Mouse (Mus musculus) embryonic facial prominence, embryonic 10.5 days (tissue): Measurements from ENCODE around the gene Ift43. TPM values are rescaled to one million over a fixed set of nuclear protein-coding genes. Genes with fewer than 3 reads are reported as not detected.

Experiments used
- DNase-seq: peaks from one replicate; pipeline ENCODE4 v3.0.0-alpha.2; 2017; ENCODE audit warnings: low spot score
- H3K27ac ChIP-seq: fragments of 300-500 bp; sonication (generic); replicated peaks from 2 replicates; pipeline ENCODE4 v1.5.1; 2016; ENCODE audit warnings: mild to moderate bottlenecking
- H3K27me3 ChIP-seq: fragments of 300-500 bp; sonication (generic); replicated peaks from 2 replicates; pipeline ENCODE4 v1.6.1; 2016; ENCODE audit warnings: low read depth, mild to moderate bottlenecking; ENCODE audit not compliant: poor library complexity, severe bottlenecking
- H3K36me3 ChIP-seq: fragments of 300-500 bp; sonication (generic); replicated peaks from 2 replicates; pipeline ENCODE4 v1.6.1; 2016; ENCODE audit warnings: mild to moderate bottlenecking, moderate library complexity
- H3K4me1 ChIP-seq: fragments of 300-500 bp; sonication (generic); 2 replicates; pipeline ENCODE4 v1.6.1; 2016
- H3K4me3 ChIP-seq: fragments of 300-500 bp; sonication (generic); 2 replicates; pipeline ENCODE4 v1.5.1; 2016; ENCODE audit warnings: mild to moderate bottlenecking, moderate library complexity
- H3K9me3 ChIP-seq: fragments of 300-500 bp; sonication (generic); 2 replicates; pipeline ENCODE4 v1.6.1; 2016; ENCODE audit warnings: mild to moderate bottlenecking
- WGBS: fragments of 180-500 bp; shearing (Covaris S2); methylation state at CpG from one replicate; pipeline ENCODE4 v1.1.7; 2016; 5-methylcytosine and 5-hydroxymethylcytosine counted together
- polyA plus RNA-seq: library from polyadenylated mRNA; unstranded; fragments of >200 nt; fragmentation: Nextera tagmentation; extraction: Ambion mirVana; gene quantifications from 2 replicates; pipeline ENCODE4 v1.2.1, GENCODE M21; 2016

Ift43 gene
- polyA plus RNA-seq, 1 experiment from 2014 or later, result 62.4 TPM

GRCm38 (mm10) chr12:86085873-86086272 lies 3.5 kb downstream of the Ift43 start:
- peaks cover 32% of the 10 kb centered on the region for H3K36me3 ChIP-seq
- peaks cover 16% of the 10 kb centered on the region for H3K4me1 ChIP-seq
- 88% methylated on average over 7 of the region's 7 CpGs for WGBS
- H3K4me3 ChIP-seq, result no peak overlapping the region
- no peaks in the 10 kb centered on the region for H3K9me3 ChIP-seq
- no peak overlapping the region for H3K27ac ChIP-seq
- DNase-seq, result no peak
- peaks cover 2% of the 10 kb centered on the region for H3K27me3 ChIP-seq

GRCm38 (mm10) chr12:86086550-86086949 lies 4.2 kb downstream of the Ift43 start:
- Histone ChIP-seq H3K27me3 (no peaks in the 10 kb centered on the region), H3K36me3 (peaks cover 32% of the 10 kb centered on the region), H3K9me3 (no peaks in the 10 kb centered on the region), H3K4me3 (no peak overlapping the region), H3K4me1 (peaks cover 23% of the 10 kb centered on the region), H3K27ac (no peak overlapping the region)
- WGBS, result 79% methylated on average over 8 of the region's 8 CpGs
- DNase-seq, result no peak

GRCm38 (mm10) chr12:86088042-86088441 lies 5.7 kb downstream of the Ift43 start:
- WGBS, result 71% methylated on average over 7 of the region's 7 CpGs
- H3K36me3 ChIP-seq, result peaks cover 32% of the 10 kb centered on the region

GRCm38 (mm10) chr12:86090764-86091163 lies 8.4 kb downstream of the Ift43 start:
- Histone ChIP-seq H3K27me3 (no peaks in the 10 kb centered on the region), H3K4me3 (no peak overlapping the region), H3K36me3 (peaks cover 28% of the 10 kb centered on the region), H3K9me3 (no peaks in the 10 kb centered on the region), H3K27ac (no peak overlapping the region), H3K4me1 (peaks cover 26% of the 10 kb centered on the region)
- 68% methylated on average over 4 of the region's 4 CpGs for WGBS
- DNase-seq, result no peak

More at GRCm38 (mm10) chr12:86088042-86088441, 5.7 kb downstream of the Ift43 start:
- no peaks in the 10 kb centered on the region for H3K27me3 ChIP-seq
- no peak overlapping the region for H3K27ac ChIP-seq
- H3K4me3 ChIP-seq, result no peak overlapping the region
- H3K9me3 ChIP-seq, result no peaks in the 10 kb centered on the region
- DNase-seq, result no peak
- H3K4me1 ChIP-seq, result peaks cover 31% of the 10 kb centered on the region

- peaks cover 26% of the 10 kb centered on the region for H3K4me1 ChIP-seq
- H3K27ac ChIP-seq, result peak overlapping the region; percentile 45; the same call in 1 of the 2 replicates
- WGBS, result 29% methylated on average over 18 of the region's 18 CpGs
- H3K36me3 ChIP-seq, result peaks cover 24% of the 10 kb centered on the region
- no peaks in the 10 kb centered on the region for H3K9me3 ChIP-seq
- peak; percentile 59 for DNase-seq
- peak overlapping the region; percentile 30 for H3K4me3 ChIP-seq
- no peaks in the 10 kb centered on the region for H3K27me3 ChIP-seq
Measured at GRCm38 (mm10) chr12:86091601-86092132, 9.3 kb downstream of the Ift43 start.

GRCm38 (mm10) chr12:86094075-86094474 lies 11.7 kb downstream of the Ift43 start:
- H3K36me3 ChIP-seq, result peaks cover 17% of the 10 kb centered on the region
- H3K4me3 ChIP-seq, result no peak overlapping the region
- H3K27ac ChIP-seq, result no peak overlapping the region
- 93% methylated on average over 4 of the region's 4 CpGs for WGBS
- H3K4me1 ChIP-seq, result peaks cover 21% of the 10 kb centered on the region
- no peaks in the 10 kb centered on the region for H3K9me3 ChIP-seq
- no peaks in the 10 kb centered on the region for H3K27me3 ChIP-seq
- no peak for DNase-seq

- WGBS, result 89% methylated on average over 4 of the region's 4 CpGs
- peaks cover 26% of the 10 kb centered on the region for H3K4me1 ChIP-seq
- no peak for DNase-seq
- H3K27me3 ChIP-seq, result no peaks in the 10 kb centered on the region
- no peak overlapping the region for H3K27ac ChIP-seq
- no peak overlapping the region for H3K4me3 ChIP-seq
- peaks cover 8% of the 10 kb centered on the region; the same call in 1 of the 2 replicates for H3K36me3 ChIP-seq
- no peaks in the 10 kb centered on the region for H3K9me3 ChIP-seq
Measured at GRCm38 (mm10) chr12:86095806-86096205, 13.5 kb downstream of the Ift43 start.

GRCm38 (mm10) chr12:86097781-86098180 lies 15.4 kb downstream of the Ift43 start:
- 89% methylated on average over 11 of the region's 11 CpGs for WGBS
- Histone ChIP-seq H3K36me3 (peaks cover 11% of the 10 kb centered on the region; the same call in 1 of the 2 replicates), H3K27ac (no peak overlapping the region), H3K4me1 (peaks cover 9% of the 10 kb centered on the region; the same call in 1 of the 2 replicates), H3K4me3 (no peak overlapping the region), H3K9me3 (no peaks in the 10 kb centered on the region), H3K27me3 (no peaks in the 10 kb centered on the region)
- no peak for DNase-seq

- 86% methylated on average over 3 of the region's 3 CpGs for WGBS
- H3K9me3 ChIP-seq, result no peaks in the 10 kb centered on the region
Measured at GRCm38 (mm10) chr12:86100711-86101110, 18.4 kb downstream of the Ift43 start.

GRCm38 (mm10) chr12:86102686-86103085 lies 20.3 kb downstream of the Ift43 start:
- Histone ChIP-seq H3K27me3 (no peaks in the 10 kb centered on the region; the same call in 1 of the 2 replicates), H3K4me1 (peaks cover 25% of the 10 kb centered on the region), H3K9me3 (no peaks in the 10 kb centered on the region), H3K4me3 (no peak overlapping the region), H3K27ac (no peak overlapping the region), H3K36me3 (peaks cover 8% of the 10 kb centered on the region; the same call in 1 of the 2 replicates)
- no peak for DNase-seq
- 88% methylated on average over 8 of the region's 8 CpGs for WGBS

More at GRCm38 (mm10) chr12:86100711-86101110, 18.4 kb downstream of the Ift43 start:
- peaks cover 16% of the 10 kb centered on the region; the same call in 1 of the 2 replicates for H3K36me3 ChIP-seq
- H3K27ac ChIP-seq, result no peak overlapping the region
- no peaks in the 10 kb centered on the region; the same call in 1 of the 2 replicates for H3K27me3 ChIP-seq
- no peak overlapping the region for H3K4me3 ChIP-seq
- DNase-seq, result no peak
- peaks cover 25% of the 10 kb centered on the region for H3K4me1 ChIP-seq

GRCm38 (mm10) chr12:86103391-86103790 lies 21.1 kb downstream of the Ift43 start:
- Histone ChIP-seq H3K27ac (no peak overlapping the region), H3K27me3 (no peaks in the 10 kb centered on the region; the same call in 1 of the 2 replicates), H3K4me1 (peaks cover 25% of the 10 kb centered on the region), H3K4me3 (no peak overlapping the region), H3K36me3 (peaks cover 11% of the 10 kb centered on the region; the same call in 1 of the 2 replicates), H3K9me3 (no peaks in the 10 kb centered on the region)
- 67% methylated on average over 11 of the region's 11 CpGs for WGBS
- DNase-seq, result no peak

GRCm38 (mm10) chr12:86103852-86104251 lies 21.5 kb downstream of the Ift43 start:
- no peak overlapping the region for H3K27ac ChIP-seq
- no peak overlapping the region for H3K4me3 ChIP-seq
- WGBS, result 52% methylated on average over 8 of the region's 8 CpGs

GRCm38 (mm10) chr12:86104297-86104696 lies 22.0 kb downstream of the Ift43 start:
- H3K4me1 ChIP-seq, result peaks cover 25% of the 10 kb centered on the region
- no peaks in the 10 kb centered on the region; the same call in 1 of the 2 replicates for H3K27me3 ChIP-seq
- WGBS, result 75% methylated on average over 11 of the region's 11 CpGs
- H3K36me3 ChIP-seq, result peaks cover 19% of the 10 kb centered on the region; the same call in 1 of the 2 replicates
- DNase-seq, result no peak
- no peak overlapping the region for H3K27ac ChIP-seq
- H3K9me3 ChIP-seq, result no peaks in the 10 kb centered on the region
- H3K4me3 ChIP-seq, result no peak overlapping the region

More at GRCm38 (mm10) chr12:86103852-86104251, 21.5 kb downstream of the Ift43 start:
- Histone ChIP-seq H3K36me3 (peaks cover 15% of the 10 kb centered on the region; the same call in 1 of the 2 replicates), H3K9me3 (no peaks in the 10 kb centered on the region), H3K4me1 (peaks cover 25% of the 10 kb centered on the region), H3K27me3 (no peaks in the 10 kb centered on the region; the same call in 1 of the 2 replicates)
- DNase-seq, result no peak
